Mouse (Mus musculus): ENCODE measurements around the gene Usp49. TPM values are rescaled to one million over a fixed set of nuclear protein-coding genes. Genes with fewer than 3 reads are reported as not detected.
"Not testable (repeated sequence)": the region's sequence is repeated elsewhere in the genome, so short reads cannot be mapped to it uniquely, and the experiment has no call there.

The Usp49 gene
- total RNA-seq, 2 experiments from 2014 or later: 3.2 to 4.3 TPM

DNA sequence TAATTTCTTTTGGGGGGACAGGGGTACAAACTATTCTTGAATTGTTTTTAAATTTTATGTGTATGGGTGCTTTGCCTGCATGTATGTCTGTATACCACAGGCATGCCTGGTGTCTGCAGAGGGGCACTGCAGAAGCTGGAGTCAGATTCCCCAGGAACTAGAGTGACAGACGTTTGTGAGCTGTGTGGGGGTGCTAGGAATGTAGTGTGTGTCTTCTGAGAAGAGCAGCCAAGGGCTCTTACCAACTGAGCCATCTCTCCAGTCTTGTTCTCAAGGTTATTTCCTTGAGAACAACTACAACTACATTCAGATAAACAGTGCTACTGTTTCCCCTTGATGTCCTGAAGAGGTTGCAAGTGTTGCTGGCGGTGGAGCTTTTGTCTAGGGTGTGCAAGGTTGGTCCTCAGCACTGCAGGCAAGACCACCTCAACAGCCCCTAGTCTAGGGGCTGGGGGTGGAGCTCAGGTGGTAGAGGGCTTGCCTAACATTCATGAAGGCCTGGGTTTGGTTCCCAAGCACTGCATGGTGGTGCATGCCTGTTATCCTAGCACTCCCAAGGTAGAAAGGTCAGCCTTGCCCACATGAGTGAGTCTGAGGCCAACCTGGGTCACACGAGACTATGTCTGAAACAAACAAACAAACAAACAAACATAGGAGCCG lies 1.8 kb downstream of the Usp49 start:
- intact Hi-C loops (cut with DNase I; ENCODE audit: low total_unique reads): no loop called here
- no peak for DNase-seq

DNA sequence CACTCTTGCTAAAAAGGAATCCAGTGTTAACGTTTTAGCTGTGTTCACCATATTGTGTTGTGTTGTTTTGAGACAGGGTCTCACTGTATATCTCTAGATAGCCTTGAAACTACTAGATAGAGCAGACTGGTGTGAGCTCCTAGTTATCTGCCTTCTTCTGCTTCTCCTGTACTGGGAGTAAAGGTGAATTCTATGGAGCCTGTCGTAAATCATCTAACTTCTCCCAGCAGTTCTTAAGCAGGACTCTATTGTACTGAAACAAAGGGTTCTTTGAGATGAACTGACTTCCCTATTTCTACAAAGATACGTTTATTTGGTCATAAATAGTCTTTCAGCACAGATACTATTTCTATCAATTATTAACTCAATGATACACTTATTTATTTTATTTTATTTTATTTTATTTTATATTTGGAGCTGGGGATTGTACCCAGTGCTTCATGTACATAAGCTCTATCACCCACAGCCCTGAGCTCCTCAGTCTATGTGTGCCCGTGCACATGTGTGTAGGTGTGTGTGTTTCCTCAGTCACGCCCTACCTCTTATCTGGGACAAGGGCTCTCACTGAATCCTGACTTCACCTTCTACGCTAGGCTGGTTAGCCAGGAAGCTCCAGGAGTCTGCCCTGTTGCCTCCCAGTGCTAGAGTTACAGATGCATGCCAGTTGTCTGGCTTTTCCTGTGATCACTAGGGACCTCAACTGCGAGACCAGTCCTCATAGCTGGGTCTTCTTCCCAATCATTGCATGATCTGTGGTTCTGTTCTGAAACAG lies 3.7 kb downstream of the Usp49 start:
- no peak for DNase-seq
- intact Hi-C loops (cut with DNase I; ENCODE audit: low total_unique reads): no loop called here

DNA sequence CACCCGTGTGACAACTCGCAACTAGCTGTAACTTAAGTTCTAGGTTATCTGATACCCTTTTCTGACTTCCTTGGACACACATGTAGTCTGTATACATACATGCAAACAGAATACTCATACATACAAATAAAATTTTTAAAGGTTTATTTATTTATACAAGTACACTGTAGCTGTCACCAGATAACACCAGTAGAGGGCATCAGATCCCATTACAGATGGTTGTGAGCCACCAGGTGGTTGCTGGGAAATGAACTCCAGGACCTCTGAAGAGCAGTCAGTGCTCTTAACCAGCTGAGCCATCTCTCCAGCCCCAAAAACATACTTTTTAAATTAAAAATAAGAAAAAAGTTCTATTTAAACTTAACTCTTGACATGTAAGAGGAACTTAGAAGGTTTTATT lies 12.5 kb downstream of the Usp49 start:
- DNase-seq: no peak
- intact Hi-C loops (cut with DNase I; ENCODE audit: low total_unique reads): no loop called here

DNA sequence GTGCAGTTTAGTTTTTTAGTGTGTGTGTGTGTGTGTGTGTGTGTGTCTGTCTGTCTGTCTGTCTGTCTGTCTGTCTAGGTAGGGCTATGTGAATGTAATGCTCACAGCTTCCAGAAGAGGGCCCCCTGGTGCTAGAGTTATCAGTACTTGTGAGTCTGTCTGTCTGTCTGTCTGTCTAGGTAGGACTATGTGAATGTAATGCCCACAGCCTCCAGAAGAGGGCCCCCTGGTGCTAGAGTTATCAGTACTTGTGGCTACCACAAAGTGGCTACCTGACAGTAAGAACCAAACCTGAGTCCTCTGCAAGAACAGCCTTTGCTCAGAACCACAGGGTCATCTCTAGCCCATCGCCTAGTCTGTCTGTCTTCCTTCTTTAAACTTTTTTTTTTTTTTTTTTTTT lies 16.2 kb downstream of the Usp49 start:
- peak; percentile 70 for DNase-seq
- intact Hi-C loops (cut with DNase I; ENCODE audit: low total_unique reads): no loop called here

DNA sequence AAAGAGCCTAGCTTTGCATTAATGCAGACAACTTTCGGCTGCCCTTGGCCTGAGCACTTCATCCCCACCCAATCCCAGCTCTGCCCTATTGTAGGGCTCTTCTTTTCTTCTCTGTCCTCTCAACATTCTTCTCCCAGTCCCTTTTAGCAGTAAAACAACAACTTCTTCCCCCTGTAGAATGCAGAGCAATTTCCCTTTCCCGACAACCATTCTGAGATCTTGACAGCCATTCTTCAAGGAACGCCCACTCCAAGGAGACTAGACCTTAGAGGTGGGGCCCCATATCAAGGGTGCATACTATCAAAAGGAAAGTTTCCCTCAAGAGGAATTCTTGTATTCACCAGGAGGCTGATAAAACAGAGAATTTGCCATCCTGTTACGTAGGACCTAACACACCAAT lies 18.5 kb downstream of the Usp49 start:
- DNase-seq: no peak
- intact Hi-C loops (cut with DNase I; ENCODE audit: low total_unique reads): no loop called here

- no peak for DNase-seq
- intact Hi-C loops (cut with DNase I; ENCODE audit: low total_unique reads): no loop called here
These were observed 21.5 kb downstream of the Usp49 start for GRCm38 (mm10) chr17:47651953-47652352.

DNA sequence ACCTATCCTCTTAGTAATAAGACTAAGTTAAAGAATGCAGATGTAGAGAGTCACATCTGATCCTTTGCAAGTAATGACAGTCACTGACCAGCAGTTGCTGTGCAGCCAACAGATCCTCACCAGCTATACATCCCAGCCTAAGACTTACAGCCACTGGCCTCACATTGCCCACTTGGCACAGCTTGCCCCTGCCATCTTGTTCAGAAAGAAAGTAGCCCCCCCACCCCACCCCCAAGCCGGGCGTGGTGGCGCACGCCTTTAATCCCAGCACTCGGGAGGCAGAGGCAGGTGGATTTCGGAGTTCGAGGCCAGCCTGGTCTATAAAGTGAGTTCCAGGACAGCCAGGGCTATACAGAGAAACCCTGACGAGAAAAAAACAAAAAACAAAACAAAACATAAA lies 23.9 kb downstream of the Usp49 start:
- DNase-seq; intact Hi-C loops (cut with DNase I; ENCODE audit: low total_unique reads): not testable (repeated sequence)

GRCm38 (mm10) chr17:47655697-47656096 lies 25.2 kb downstream of the Usp49 start:
- DNase-seq: no peak

DNA sequence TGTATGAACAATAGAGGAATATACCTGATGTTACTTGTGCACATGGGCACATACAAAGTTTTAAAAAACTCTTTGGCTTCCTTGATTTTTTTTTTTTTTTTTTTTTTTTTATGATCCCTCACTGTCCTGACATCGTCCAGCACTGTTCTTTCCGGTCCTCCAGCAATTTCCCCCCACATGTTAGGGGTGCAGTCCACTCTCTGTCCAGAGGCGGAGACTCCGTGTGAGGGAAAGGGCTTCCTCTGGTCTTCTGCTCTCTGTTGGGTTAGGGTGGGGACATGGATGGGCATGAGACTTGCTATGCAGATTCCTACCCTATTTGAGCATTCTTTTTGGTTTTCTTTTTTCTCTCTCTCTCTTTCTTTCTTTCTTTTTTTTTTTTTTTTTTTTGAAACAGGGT lies 27.4 kb downstream of the Usp49 start:
- no peak for DNase-seq
- intact Hi-C loops (cut with DNase I; ENCODE audit: low total_unique reads): no loop called here

More at GRCm38 (mm10) chr17:47655697-47656096, 25.2 kb downstream of the Usp49 start:
- intact Hi-C loops (cut with DNase I; ENCODE audit: low total_unique reads): no loop called here

DNA sequence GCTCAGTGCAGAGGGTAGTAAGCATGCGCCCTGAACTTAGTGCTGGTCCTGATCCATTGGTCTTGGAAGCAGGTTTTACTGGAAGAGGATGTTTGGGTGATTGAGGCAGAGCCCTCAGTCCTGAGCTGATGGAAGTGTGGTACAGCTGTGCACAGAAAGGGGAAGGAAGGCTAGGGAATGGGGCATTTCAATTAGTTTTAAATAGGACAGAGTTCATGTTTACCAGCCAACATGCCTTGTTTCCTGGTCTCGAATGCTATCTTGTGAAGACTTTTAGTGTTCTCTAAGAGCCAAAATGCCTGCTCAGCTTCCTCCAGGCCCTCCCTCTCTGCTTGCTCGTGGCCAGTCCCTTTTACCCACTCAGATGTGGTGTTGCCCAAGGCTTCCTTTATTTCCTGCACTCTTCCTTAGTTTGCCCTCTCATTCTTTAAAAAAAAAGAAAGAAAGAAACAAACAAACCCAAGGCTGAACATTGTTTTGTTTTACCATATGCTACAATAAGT lies 28.3 kb downstream of the Usp49 start:
- intact Hi-C loops (cut with DNase I; ENCODE audit: low total_unique reads): no loop called here
- no peak for DNase-seq

GRCm38 (mm10) chr17:47663009-47663713 lies 32.7 kb downstream of the Usp49 start:
- intact Hi-C loops (cut with DNase I; ENCODE audit: low total_unique reads): no loop called here
- no peak for DNase-seq

GRCm38 (mm10) chr17:47664474-47664873 lies 34.0 kb downstream of the Usp49 start:
- no peak for DNase-seq
- intact Hi-C loops (cut with DNase I; ENCODE audit: low total_unique reads): no loop called here

DNA sequence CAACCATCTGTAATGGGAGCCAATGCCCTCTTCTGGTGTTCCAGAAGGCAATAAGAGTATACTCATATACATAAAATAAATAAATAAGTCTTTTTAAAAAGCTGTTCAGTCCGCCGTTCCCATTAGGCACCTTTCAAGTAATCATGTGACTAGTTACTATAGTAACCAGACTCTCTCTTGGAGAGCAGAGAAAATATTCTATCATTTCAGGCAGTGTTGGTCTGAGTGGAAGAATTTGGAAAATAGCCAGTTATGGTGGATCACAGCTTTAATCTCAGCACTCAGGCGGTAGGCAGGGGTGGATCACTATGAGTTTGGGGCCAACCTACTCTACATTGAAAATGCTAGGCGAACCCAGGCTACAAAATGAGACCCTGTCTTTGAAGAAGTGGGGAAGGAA lies 38.7 kb downstream of the Usp49 start:
- intact Hi-C loops (cut with DNase I; ENCODE audit: low total_unique reads): no loop called here
- no peak for DNase-seq

DNA sequence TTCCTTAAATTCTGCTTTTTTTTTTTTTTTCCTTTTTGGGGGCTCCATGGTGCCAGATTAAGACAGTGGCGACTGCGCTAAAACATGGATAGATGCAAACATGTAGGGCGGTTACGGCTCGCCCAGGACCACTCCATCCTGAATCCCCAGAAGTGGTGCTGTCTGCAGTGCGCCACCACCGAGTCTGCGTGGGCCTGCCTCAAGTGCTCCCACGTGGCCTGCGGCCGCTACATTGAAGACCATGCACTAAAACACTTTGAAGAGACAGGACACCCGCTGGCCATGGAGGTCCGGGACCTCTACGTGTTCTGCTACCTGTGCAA lies 41.5 kb downstream of the Usp49 start:
- no peak for DNase-seq
- intact Hi-C loops (cut with DNase I; ENCODE audit: low total_unique reads): loop anchor here (5.0 to 10.0 kb wide), 3 partner anchors 35 to 157 kb away; partner anchors contain the start of genes Bysl, Gm20517 and Med20

DNA sequence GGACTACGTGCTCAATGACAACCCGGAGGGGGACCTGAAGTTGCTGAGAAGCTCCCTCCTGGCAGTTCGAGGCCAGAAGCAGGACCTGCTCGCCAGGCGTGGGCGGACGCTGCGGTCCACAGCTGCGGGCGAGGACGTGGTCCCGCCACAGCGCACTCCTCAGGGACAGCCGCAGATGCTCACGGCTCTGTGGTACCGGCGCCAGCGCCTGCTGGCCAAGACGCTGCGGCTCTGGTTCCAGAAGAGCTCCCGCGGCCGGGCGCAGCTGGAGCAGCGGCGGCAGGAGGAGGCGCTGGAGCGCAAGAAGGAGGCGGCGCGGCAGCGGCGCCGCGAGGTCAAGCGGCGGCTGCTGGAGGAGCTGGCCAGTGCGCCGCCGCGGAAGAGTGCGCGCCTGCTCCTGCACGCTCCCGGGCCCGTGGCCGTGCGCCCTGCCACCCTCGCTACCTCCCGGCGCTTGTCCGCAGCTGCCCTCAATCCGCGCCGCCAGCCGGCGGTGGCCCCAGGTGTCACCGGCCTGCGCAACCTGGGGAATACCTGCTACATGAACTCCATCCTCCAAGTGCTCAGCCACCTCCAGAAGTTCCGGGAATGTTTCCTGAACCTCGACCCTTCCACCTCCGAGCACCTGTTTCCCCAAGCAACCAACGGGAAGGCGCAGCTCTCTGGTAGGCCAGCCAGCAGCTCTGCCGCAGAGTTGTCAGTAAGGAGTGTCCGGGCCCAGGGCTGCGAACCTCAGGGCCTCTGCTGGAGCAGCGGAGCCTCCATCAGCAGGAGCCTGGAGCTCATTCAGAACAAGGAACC lies 42.0 kb downstream of the Usp49 start:
- intact Hi-C loops (cut with DNase I; ENCODE audit: low total_unique reads): loop anchor here (5.0 to 10.0 kb wide), 3 partner anchors 35 to 158 kb away; partner anchors contain the start of genes Bysl, Gm20517 and Med20
- peak; percentile 77 for DNase-seq

GRCm38 (mm10) chr17:47676581-47676980 lies 46.1 kb downstream of the Usp49 start:
- intact Hi-C loops (cut with DNase I; ENCODE audit: low total_unique reads): loop anchor here (10.0 kb wide), 2 partner anchors 62 to 162 kb away; partner anchors contain the start of genes Bysl, Gm20517 and Med20
- peak; percentile 49 for DNase-seq

- intact Hi-C loops (cut with DNase I; ENCODE audit: low total_unique reads): loop anchor here (10.0 kb wide), 2 partner anchors 63 to 163 kb away; partner anchors contain the start of genes Bysl, Gm20517 and Med20
These were observed 47.7 kb downstream of the Usp49 start for GRCm38 (mm10) chr17:47678238-47678637.

GRCm38 (mm10) chr17:47678702-47679101 lies 48.2 kb downstream of the Usp49 start:
- intact Hi-C loops (cut with DNase I; ENCODE audit: low total_unique reads): loop anchor here (10.0 kb wide), 2 partner anchors 64 to 164 kb away; partner anchors contain the start of genes Bysl, Gm20517 and Med20
- no peak for DNase-seq

More at GRCm38 (mm10) chr17:47678238-47678637, 47.7 kb downstream of the Usp49 start:
- DNase-seq: no peak

GRCm38 (mm10) chr17:47682836-47683235 lies 52.3 kb downstream of the Usp49 start:
- intact Hi-C loops (cut with DNase I; ENCODE audit: low total_unique reads): no loop called here
- DNase-seq: no peak

All from gastrocnemius, postnatal 14 days (tissue).